ENCODE assay signal across 8 mouse cellular contexts in genomic region chr7:96834681-96835289, GRCm38 (mm10).
A peak's percentile ranks its signal among the peaks of the same experiment; 100 is the strongest.
DNase-seq lines count a peak whose midpoint lies in the region; ATAC-seq lines count a peak whose summit lies in the region.

No protein-coding gene starts in this region.

- H3K4me1 ChIP-seq in hindbrain, embryonic 10.5 days (replicated peaks) = peaks cover 16% of the 10 kb centered on the region
- no peaks in the 10 kb centered on the region for H3K4me1 ChIP-seq in hindbrain, embryonic 11.5 days (replicated peaks; ENCODE audit: control insufficient read depth, insufficient read depth, low read length)
- peaks cover 43% of the 10 kb centered on the region for H3K4me1 ChIP-seq in forebrain, embryonic 14.5 days (ENCODE audit: control insufficient read depth, insufficient read depth, low read length)
- peaks cover 10% of the 10 kb centered on the region for H3K4me1 ChIP-seq in intestine, embryonic 15.5 days (replicated peaks)

- H3K4me3 ChIP-seq in hindbrain, embryonic 10.5 days = no peak overlapping the region
- H3K4me3 ChIP-seq in hindbrain, embryonic 11.5 days (ENCODE audit: low read depth, low read length) = no peak overlapping the region
- no peak overlapping the region for H3K4me3 ChIP-seq in forebrain, embryonic 14.5 days (ENCODE audit: low read depth, low read length)
- H3K4me3 ChIP-seq in intestine, embryonic 15.5 days (replicated peaks) = no peak overlapping the region

- peaks cover 45% of the 10 kb centered on the region for H3K36me3 ChIP-seq in hindbrain, embryonic 10.5 days
- H3K36me3 ChIP-seq in hindbrain, embryonic 11.5 days (ENCODE audit: control insufficient read depth, insufficient read depth, low read length) = no peaks in the 10 kb centered on the region
- H3K36me3 ChIP-seq in forebrain, embryonic 14.5 days (ENCODE audit: control insufficient read depth, insufficient read depth, low read length) = peaks cover 11% of the 10 kb centered on the region; the same call in 1 of the 2 replicates
- no peaks in the 10 kb centered on the region for H3K36me3 ChIP-seq in intestine, embryonic 15.5 days

- ATAC-seq in hindbrain, embryonic 11.5 days (ENCODE audit: low FRiP score) = no peak
- peak; percentile 43; the same call in 1 of the 2 replicates for ATAC-seq in forebrain, embryonic 14.5 days
- ATAC-seq in intestine, embryonic 15.5 days = peak; percentile 90

- H3K27me3 ChIP-seq in hindbrain, embryonic 10.5 days (ENCODE audit: insufficient read depth, poor library complexity, severe bottlenecking) = no peaks in the 10 kb centered on the region
- H3K27me3 ChIP-seq in hindbrain, embryonic 11.5 days (ENCODE audit: control insufficient read depth, insufficient read depth, low read length) = no peaks in the 10 kb centered on the region
- H3K27me3 ChIP-seq in forebrain, embryonic 14.5 days (replicated peaks; ENCODE audit: control insufficient read depth, insufficient read depth, low read length) = no peaks in the 10 kb centered on the region
- no peaks in the 10 kb centered on the region for H3K27me3 ChIP-seq in intestine, embryonic 15.5 days (replicated peaks)

- H3K27ac ChIP-seq in hindbrain, embryonic 10.5 days = 0 out of 2 replicates have a peak overlapping the region, but pooled peaks have one; percentile 23
- no peak overlapping the region for H3K27ac ChIP-seq in hindbrain, embryonic 11.5 days (ENCODE audit: low read depth, low read length)
- H3K27ac ChIP-seq in forebrain, embryonic 14.5 days (ENCODE audit: low read depth, low read length) = peak overlapping the region; percentile 83
- H3K27ac ChIP-seq in intestine, embryonic 15.5 days = peak overlapping the region; percentile 78

- DNase-seq in hindbrain, embryonic 10.5 days (ENCODE audit: low spot score) = no peak
- DNase-seq in hindbrain, embryonic 11.5 days (ENCODE audit: low spot score) = no peak
- peak; percentile 84 for DNase-seq in NIH3T3 (ENCODE audit: low read depth)
- DNase-seq in forebrain, embryonic 14.5 days (ENCODE audit: low spot score) = peak; percentile 86
- DNase-seq in mesoderm, embryonic 11.5 days (ENCODE audit: low read depth, low spot score) = peak; percentile 49
- no peak for DNase-seq in natural killer cell, adult 2 months (ENCODE audit: low spot score in 2 of 2)
- DNase-seq in spleen, postnatal 36 days (ENCODE audit: low spot score in 2 of 2) = no peak

- no peak overlapping the region for H3K9ac ChIP-seq in hindbrain, embryonic 11.5 days (ENCODE audit: low read depth, low read length)
- 0 out of 2 replicates have a peak overlapping the region, but pooled peaks have one; percentile 26 for H3K9ac ChIP-seq in forebrain, embryonic 14.5 days (ENCODE audit: low read length)
- H3K9ac ChIP-seq in intestine, embryonic 15.5 days = no peak overlapping the region

- WGBS in hindbrain, embryonic 10.5 days = 84% methylated on average over 6 of the region's 6 CpGs
- WGBS in hindbrain, embryonic 11.5 days = 82% methylated on average over 6 of the region's 6 CpGs
- 32% methylated on average over 6 of the region's 6 CpGs for WGBS in forebrain, embryonic 14.5 days
- WGBS in intestine, embryonic 15.5 days = 35% methylated on average over 6 of the region's 6 CpGs

- no peak overlapping the region for H3K4me2 ChIP-seq in hindbrain, embryonic 11.5 days (replicated peaks; ENCODE audit: low read depth, low read length)
- no peak overlapping the region for H3K4me2 ChIP-seq in forebrain, embryonic 14.5 days (ENCODE audit: low read length)
- no peak overlapping the region for H3K4me2 ChIP-seq in intestine, embryonic 15.5 days (replicated peaks)

- no peaks in the 10 kb centered on the region for H3K9me3 ChIP-seq in hindbrain, embryonic 10.5 days
- H3K9me3 ChIP-seq in hindbrain, embryonic 11.5 days (ENCODE audit: control insufficient read depth, low read length) = no peaks in the 10 kb centered on the region
- H3K9me3 ChIP-seq in forebrain, embryonic 14.5 days (replicated peaks; ENCODE audit: control insufficient read depth, low read length) = no peaks in the 10 kb centered on the region
- no peaks in the 10 kb centered on the region for H3K9me3 ChIP-seq in intestine, embryonic 15.5 days

Comparison
In these comparisons a context has a peak if more than half of its experiments do, and no peak if none do; other contexts are left out.
1. DNase-seq: peak in NIH3T3 (single experiment), forebrain, embryonic 14.5 days (single experiment) and mesoderm, embryonic 11.5 days (single experiment); none in hindbrain, embryonic 10.5 days (single experiment), hindbrain, embryonic 11.5 days (single experiment), natural killer cell, adult 2 months (0 of 2) and spleen, postnatal 36 days (0 of 2).